Mouse (Mus musculus): ENCODE measurements at regions not wholly inside any gene's neighbourhood (a gene's known extent, or its start where the extent isn't known, plus 50 kb on each side); places are given as distances from the start of the nearest gene placed in this dataset.

DNA sequence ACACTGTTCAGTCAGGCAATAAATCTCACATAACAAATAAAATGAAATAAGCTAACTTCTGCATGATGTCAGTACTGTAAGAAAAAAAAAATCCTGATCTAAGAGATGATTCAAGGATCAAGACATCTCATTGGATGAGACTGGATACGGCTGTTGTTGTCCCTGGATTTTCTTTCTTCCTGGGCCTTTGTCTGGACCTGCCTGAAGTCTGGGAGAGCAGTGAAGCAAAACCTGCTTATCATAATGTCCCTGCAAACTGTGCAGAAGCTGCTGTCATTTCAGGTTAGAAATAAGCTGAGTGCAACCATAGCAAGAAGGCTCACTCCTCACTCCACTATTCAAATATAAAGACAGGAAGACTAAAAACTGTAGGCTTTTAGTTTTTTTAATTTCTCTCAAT, 178.0 kb upstream of the Steap4 start:
- DNase-seq: no peak

DNA sequence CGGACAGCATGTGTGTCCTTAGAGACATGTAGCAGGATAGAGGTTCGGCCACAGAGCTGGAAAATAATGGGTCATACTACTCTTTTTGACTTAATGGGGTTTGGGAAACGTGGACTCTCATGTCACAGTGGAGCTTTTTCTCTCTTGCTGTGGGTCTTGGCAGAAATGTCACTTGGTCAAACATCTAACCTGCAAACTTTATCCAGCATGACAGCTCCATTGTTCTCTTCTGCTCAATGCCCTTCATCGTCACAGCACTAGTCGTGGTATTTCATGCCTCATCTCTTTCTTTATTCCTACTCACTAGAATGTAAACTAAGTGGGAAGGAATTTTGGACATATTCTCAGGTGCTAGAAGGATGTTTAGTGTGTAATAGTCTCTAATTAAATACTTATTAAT, 171.9 kb upstream of the Steap4 start:
- DNase-seq: no peak

DNA sequence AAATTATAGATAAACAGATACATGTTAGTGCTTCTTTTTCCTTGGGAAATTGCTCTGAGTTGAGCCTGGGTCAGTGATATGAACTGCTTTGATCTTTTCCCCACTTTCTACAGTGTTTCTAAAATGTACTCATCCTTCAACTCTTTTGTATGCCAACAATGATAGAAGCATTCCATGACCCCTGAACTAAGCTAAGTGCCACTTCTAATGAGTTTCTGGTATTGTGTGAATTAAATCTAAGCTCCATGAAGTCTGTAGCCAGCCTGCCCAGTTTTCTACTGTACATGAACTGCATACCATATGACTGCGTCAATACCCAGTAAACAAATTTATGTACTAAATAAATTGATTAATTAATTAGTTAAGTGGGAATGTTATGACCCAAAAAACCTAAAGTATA, 171.1 kb upstream of the Steap4 start:
- DNase-seq: no peak

DNA sequence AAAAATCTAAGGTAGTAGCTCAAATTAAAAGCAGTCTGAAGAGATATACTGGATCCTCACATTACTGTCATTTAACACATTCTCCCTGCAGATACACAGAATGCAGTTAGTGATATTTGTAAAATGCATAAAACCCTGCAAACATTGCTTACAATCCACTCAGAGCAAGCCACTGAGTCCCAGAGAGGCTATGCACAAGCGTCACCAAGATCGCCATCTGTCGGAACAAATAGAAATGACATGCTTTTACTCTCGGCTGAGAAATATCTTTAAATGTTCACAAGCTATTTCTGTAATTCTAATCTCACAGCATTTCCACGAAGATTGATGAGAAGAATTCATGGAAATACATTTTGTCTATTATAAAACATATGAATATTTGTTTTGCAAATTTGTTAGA, 139.7 kb upstream of the Steap4 start:
- no peak for DNase-seq

DNA sequence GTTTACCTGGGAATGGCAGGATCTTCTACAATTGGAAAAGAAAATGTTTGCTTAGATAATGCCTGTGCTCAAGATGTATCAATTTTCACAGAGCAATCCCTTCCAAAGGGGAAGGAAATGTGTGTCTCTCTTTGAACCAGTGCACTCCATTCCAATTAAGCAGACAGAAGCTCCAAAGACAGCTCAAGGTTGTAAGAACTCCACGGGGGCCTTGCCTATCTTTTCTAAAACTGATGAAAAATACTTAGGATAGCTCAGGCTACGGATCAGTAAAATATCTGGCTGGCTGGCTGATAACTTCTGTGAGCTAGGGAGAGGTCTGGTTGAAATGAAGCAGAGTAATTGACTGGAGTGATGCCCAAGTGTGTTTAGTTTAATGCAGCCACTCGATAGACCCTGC, 138.6 kb upstream of the Steap4 start:
- no peak for DNase-seq

DNA sequence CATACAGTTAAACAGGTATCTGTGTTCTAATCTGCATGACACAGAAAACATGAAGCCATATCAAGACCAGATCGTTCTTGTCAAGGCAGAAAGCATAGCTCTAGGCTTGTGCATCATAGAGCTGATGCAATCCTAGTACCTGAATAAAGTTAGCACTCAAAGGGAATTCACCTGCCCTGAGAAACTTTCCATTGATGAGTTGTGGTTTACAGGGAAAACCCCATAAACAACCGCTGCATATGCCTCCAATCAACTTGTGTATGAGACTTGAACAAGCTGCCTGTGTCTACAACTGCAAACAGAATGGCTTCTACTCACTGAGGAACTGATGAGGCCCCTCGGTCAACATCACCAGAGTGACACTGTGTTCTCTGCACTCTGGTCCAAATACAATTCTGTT, 130.6 kb upstream of the Steap4 start:
- no peak for DNase-seq

DNA sequence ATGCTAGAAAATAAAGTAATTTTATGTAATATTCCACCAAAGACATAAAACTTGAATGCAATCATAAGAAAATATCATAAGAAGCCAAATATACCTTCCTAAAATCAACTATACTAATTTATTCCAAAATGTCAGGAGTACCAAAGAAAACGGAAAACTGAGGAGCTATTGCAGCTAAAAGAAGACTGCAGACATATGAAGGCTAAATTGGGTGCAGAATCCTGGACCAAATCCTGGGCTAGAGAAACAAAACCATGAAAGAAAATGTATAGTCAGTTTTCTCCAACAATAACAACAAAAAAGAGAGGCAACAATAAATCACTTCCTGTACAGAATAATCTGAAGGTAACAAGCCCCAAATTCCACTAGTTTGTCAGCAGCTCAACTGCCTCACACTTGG, 126.4 kb upstream of the Steap4 start:
- DNase-seq: no peak

DNA sequence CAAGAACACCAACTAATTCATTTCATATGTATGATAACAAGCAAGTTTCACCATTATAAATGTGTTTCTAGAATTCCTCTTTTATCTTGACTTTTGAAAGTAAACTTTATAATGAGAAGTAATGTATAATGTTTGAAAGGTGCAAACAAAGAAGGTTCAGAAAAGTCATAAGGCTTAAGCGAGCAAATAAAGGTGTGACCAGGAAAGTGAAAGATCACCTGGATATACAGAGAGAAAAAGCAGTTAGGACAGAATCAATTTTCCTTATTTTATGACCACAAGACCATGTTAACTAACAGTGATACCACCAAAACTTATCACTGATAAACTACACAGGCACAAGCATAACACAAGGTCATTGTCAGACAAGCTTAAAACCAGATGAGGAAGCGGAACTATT, 97.2 kb upstream of the Steap4 start:
- DNase-seq: no peak

DNA sequence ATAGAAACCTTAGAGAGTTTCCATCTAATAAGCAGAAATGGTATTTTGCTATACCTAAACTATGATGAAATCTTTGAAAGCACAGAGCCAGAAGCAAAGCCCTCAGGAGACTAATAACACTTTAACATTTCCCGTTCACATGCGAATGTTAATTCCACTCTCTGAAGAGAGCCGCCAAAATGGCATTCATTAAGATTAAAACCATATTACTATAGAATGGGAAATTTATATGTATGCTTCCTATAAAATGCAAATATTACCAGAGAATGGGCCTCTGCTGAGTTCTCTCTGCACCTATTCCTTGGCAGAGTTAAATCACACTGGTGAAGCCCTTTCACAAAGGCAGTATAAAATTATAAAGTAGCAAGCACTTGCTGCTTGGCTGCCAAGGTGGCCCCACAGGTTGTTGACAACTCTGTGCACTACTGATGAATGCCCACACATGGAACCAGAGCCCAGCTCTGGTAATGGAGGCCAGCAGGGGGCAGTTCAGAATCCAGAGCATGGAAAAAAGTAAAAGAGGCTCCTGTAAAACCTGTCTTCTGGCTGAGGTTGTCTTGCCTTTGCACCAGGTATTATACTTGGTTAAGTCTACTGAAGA, 94.1 kb upstream of the Steap4 start:
- DNase-seq: no peak

DNA sequence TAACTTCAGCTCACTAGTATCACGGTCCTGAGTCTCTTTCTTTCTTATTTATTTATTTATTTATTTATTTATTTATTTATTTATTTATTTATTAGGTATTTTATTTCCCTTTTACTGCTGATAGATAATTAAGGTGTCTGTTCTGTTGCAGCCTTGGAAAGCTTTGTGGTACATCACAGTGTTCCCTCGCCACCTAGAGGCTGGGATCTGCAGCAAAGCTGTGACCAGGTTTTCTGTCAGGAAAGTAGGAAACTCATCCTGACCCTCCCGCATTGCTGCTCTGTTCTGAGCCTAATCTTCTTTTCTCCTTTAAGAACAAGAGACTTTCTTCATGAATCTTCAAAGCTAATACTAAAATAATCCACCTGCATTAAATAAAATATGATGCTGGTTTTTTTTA, 60.7 kb upstream of the Steap4 start:
- no peak for DNase-seq
